Mouse (Mus musculus) embryonic facial prominence, embryonic 12.5 days (tissue): ENCODE data around the gene Smarca1. TPM values are rescaled to one million over a fixed set of nuclear protein-coding genes. Genes with fewer than 3 reads are reported as not detected.

Source experiments
- ATAC-seq: fragments of 200-750 bp; cut with Nextera tagmentation; 2 replicates; pipeline ENCODE4 v1.8.0; 2017; ENCODE audit not compliant: insufficient number of reproducible peaks, insufficient read depth, low FRiP score, low TSS enrichment
- H3K27ac ChIP-seq: fragments of 300-500 bp; sonication (generic); 2 replicates; pipeline ENCODE4 v1.5.1; 2016; ENCODE audit warnings: mild to moderate bottlenecking
- H3K27me3 ChIP-seq: fragments of 300-500 bp; sonication (generic); 2 replicates; pipeline ENCODE4 v1.6.1; 2016; ENCODE audit warnings: mild to moderate bottlenecking, moderate library complexity
- H3K36me3 ChIP-seq: fragments of 300-500 bp; sonication (generic); 2 replicates; pipeline ENCODE4 v1.6.1; 2016; ENCODE audit warnings: mild to moderate bottlenecking
- H3K4me1 ChIP-seq: fragments of 300-500 bp; sonication (generic); 2 replicates; pipeline ENCODE4 v1.6.1; 2016
- H3K4me2 ChIP-seq: fragments of 300-500 bp; sonication (generic); replicated peaks from 2 replicates; pipeline ENCODE4 v1.6.1; 2016; ENCODE audit warnings: mild to moderate bottlenecking, moderate library complexity
- H3K4me3 ChIP-seq: fragments of 300-500 bp; sonication (generic); 2 replicates; pipeline ENCODE4 v1.5.1; 2016; ENCODE audit warnings: mild to moderate bottlenecking
- H3K9ac ChIP-seq: fragments of 300-500 bp; sonication (generic); 2 replicates; pipeline ENCODE4 v1.6.1; 2016; ENCODE audit warnings: mild to moderate bottlenecking, moderate library complexity
- H3K9me3 ChIP-seq: fragments of 300-500 bp; sonication (generic); 2 replicates; pipeline ENCODE4 v1.6.1; 2016; ENCODE audit warnings: mild to moderate bottlenecking, moderate library complexity
- WGBS: fragments of 180-500 bp; shearing (Covaris S2); methylation state at CpG from one replicate; pipeline ENCODE4 v1.1.7; 2016; 5-methylcytosine and 5-hydroxymethylcytosine counted together
- polyA plus RNA-seq: library from polyadenylated mRNA; unstranded; fragments of >200 nt; fragmentation: Nextera tagmentation; extraction: Ambion mirVana; gene quantifications from 2 replicates; pipeline ENCODE4 v1.2.1, GENCODE M21; 2016

Smarca1 gene
- polyA plus RNA-seq: 38.8 and 41.5 TPM in 2 replicates

DNA sequence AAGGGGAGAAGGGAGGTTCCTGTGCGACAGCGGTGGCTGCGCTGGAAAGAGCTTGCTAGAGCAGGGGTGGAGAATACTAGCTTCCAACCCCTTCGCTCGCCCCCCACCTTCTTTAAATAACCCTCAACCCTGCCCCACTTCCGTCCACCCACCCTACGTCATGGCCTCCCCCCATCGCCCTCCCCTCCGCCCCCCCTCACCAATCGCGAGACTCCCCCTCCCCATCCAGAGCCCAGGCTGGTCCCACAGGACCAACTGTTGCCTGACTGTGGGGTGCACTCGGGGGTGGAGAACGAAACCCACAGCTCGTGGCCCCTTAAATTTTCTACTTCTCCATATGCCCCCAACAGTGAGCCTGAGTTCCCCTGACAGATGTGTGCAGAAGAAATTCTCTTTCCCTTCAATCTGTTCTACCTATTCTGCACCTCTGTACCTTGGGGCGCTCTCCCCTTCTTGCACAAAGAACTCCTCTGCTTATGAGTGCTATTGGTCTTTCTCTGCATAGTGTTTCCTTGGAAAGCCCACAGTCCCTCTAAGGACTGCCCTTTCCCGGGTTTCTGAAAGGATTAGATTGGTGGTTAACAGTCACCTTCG is at the start of gene Smarca1:
Gene Smarca1, minus strand, starts transcription at position 544 of the 594 bp plus-strand sequence.
- H3K9ac ChIP-seq: peak within 1 kb of the TSS; percentile 60
- ATAC-seq: peak; percentile 60; the same call in 1 of the 2 replicates
- no peaks in the 10 kb centered on the region for H3K4me1 ChIP-seq
- peak within 1 kb of the TSS; percentile 57 for H3K4me3 ChIP-seq
- no peaks in the 10 kb centered on the region for H3K27me3 ChIP-seq
- no peaks in the 10 kb centered on the region for H3K9me3 ChIP-seq
- 20% methylated on average over 15 of the region's 17 CpGs for WGBS
- peak within 1 kb of the TSS; percentile 74; the same call in 1 of the 2 replicates for H3K27ac ChIP-seq
- no peaks in the 10 kb centered on the region for H3K36me3 ChIP-seq
- peak within 1 kb of the TSS; percentile 50 for H3K4me2 ChIP-seq

DNA sequence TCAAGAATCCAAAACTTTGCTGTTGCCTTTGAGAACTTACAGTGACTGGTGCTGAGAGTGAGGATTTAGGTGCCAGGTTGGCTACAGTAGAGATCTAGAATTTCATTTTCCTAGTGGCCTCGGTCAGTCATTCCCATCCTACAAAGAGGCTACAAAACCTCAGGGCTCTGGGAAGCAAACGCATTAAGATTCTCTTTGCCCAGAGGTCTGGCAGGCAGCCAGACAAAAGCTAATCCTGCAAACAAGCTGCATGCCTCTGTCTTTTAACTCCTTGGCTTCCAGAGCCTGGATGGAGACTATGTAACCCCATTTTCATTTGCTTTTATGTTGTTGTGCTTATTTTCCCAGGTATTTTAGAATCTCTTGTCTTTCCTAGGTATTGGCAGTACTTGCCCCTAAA is 45.0 kb upstream of the Smarca1 start:
- Histone ChIP-seq H3K9me3 (no peaks in the 10 kb centered on the region), H3K4me3 (no peak overlapping the region), H3K4me1 (no peaks in the 10 kb centered on the region), H3K27ac (no peak overlapping the region), H3K27me3 (no peaks in the 10 kb centered on the region), H3K4me2 (no peak overlapping the region), H3K36me3 (no peaks in the 10 kb centered on the region), H3K9ac (no peak overlapping the region)
- 23% methylated on average over 2 of the region's 2 CpGs for WGBS
- ATAC-seq: no peak

DNA sequence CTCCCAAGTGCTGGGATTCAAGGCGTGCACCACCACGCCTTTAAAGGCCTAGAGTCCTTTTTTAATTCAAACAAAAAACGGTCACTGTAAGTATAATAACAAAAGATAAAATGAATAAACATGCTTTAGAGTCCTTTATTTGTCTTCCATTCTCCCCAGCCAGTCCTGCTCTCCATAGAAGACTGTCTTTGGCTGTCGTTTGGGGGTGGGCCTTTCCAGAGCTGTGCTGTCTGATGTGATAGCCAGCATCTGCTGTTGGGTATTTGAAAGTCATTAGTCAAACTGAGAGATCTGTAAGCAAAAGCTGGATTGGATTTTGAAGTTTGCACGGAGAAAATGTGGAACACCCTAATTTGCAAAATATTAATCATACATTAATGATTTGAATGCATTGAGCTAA is 44.1 kb upstream of the Smarca1 start:
- 84% methylated on average over 5 of the region's 5 CpGs for WGBS

DNA sequence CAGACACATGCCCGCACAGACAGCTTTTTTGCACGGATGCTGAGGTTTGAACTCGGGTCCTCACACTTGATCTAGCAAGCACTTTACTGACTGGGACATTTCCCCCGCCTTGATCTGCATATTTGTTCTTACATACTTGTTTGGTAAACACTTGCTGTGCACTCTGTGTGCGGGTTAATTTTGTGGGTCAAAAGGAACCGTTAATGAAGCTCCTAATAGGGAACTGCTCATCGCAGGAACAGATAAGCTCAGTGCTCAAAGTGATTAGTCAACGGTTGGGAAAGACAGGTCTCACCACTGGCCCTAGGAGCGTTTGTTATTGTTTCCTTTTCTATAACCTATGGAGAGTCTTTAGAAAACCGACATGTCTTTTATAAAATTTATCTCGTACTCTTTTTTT is 41.6 kb upstream of the Smarca1 start:
- H3K36me3 ChIP-seq: no peaks in the 10 kb centered on the region
- no peaks in the 10 kb centered on the region for H3K4me1 ChIP-seq
- no peaks in the 10 kb centered on the region for H3K9me3 ChIP-seq
- H3K9ac ChIP-seq: no peak overlapping the region
- 90% methylated on average over 11 of the region's 11 CpGs for WGBS
- no peaks in the 10 kb centered on the region for H3K27me3 ChIP-seq
- H3K4me3 ChIP-seq: no peak overlapping the region
- no peak overlapping the region for H3K27ac ChIP-seq
- ATAC-seq: no peak
- no peak overlapping the region for H3K4me2 ChIP-seq

More for the DNA sequence above, 44.1 kb upstream of the Smarca1 start:
- Histone ChIP-seq H3K9me3 (no peaks in the 10 kb centered on the region), H3K4me1 (no peaks in the 10 kb centered on the region), H3K4me2 (no peak overlapping the region), H3K36me3 (no peaks in the 10 kb centered on the region), H3K4me3 (no peak overlapping the region), H3K27ac (no peak overlapping the region), H3K27me3 (no peaks in the 10 kb centered on the region), H3K9ac (no peak overlapping the region)
- no peak for ATAC-seq

DNA sequence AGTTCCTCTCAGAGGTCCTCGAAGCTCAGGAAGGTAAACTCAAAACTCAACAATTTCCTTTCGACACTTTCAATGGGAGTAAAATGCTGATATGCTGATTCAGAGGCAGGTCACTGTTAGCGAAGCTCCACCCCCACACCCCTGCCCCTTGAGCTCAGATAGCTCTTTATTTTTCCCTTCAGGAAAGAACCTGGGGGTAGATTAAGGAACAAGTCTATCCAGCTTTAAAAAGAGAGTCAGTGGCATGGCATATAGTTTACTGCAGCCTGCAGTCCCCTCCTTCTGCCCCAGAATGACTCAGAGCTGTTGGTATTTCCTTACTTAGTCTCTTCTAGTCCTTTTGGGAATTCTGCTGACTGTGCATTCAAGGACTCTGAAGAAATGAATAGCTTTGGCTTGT is 37.7 kb upstream of the Smarca1 start:
- WGBS: 75% methylated on average over 3 of the region's 3 CpGs
- no peaks in the 10 kb centered on the region for H3K36me3 ChIP-seq

DNA sequence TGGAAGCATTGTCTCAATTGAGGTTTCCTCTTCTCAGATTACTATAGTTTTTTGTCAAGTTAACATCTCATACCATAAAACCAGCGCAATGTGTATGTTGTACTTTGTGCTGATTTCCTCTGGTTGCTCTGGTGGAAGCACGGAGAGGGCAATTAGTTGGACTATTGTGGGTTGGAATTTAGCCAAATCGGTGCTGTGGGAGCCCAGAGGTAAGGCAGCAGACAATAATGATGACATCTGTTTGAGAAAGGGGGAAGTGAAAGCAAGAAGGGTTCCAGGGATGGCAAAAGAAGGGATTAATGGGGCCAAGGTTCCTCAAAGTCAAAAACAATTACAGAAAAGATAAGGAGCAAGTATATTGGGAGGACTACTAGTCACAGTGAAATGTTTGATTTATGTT is 35.2 kb upstream of the Smarca1 start:
- H3K4me2 ChIP-seq: no peak overlapping the region
- H3K4me3 ChIP-seq: no peak overlapping the region
- H3K36me3 ChIP-seq: no peaks in the 10 kb centered on the region
- ATAC-seq: no peak
- no peak overlapping the region for H3K9ac ChIP-seq
- H3K9me3 ChIP-seq: no peaks in the 10 kb centered on the region
- 76% methylated on average over 3 of the region's 3 CpGs for WGBS
- H3K4me1 ChIP-seq: no peaks in the 10 kb centered on the region
- H3K27ac ChIP-seq: no peak overlapping the region
- no peaks in the 10 kb centered on the region for H3K27me3 ChIP-seq

More for the DNA sequence above, 37.7 kb upstream of the Smarca1 start:
- no peak overlapping the region for H3K27ac ChIP-seq
- no peaks in the 10 kb centered on the region for H3K27me3 ChIP-seq
- no peaks in the 10 kb centered on the region for H3K9me3 ChIP-seq
- H3K9ac ChIP-seq: no peak overlapping the region
- no peak overlapping the region for H3K4me2 ChIP-seq
- H3K4me1 ChIP-seq: no peaks in the 10 kb centered on the region
- no peak for ATAC-seq
- no peak overlapping the region for H3K4me3 ChIP-seq

DNA sequence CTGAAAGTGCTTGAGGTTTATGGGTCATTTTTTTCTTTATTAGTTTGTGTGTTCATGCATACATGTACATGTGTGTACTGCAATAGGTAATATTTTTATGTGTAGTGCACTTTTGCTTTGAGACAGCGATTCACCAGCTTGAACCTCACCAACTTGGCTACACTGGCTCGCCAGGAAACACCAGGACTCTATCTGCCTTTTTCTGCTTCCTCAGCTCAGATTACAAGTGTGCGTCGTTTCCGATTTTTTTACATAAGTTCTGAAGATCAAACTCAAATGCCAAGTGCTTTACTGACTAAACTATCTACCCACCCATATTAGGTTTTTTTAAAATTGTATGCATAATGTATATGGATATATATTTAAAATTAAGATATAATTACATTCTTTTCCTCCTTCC is 27.8 kb upstream of the Smarca1 start:
- Histone ChIP-seq H3K27ac (no peak overlapping the region), H3K27me3 (no peaks in the 10 kb centered on the region), H3K36me3 (no peaks in the 10 kb centered on the region), H3K9me3 (no peaks in the 10 kb centered on the region), H3K9ac (no peak overlapping the region), H3K4me3 (no peak overlapping the region), H3K4me2 (no peak overlapping the region), H3K4me1 (no peaks in the 10 kb centered on the region)
- no peak for ATAC-seq
- 79% methylated on average over 5 of the region's 5 CpGs for WGBS

DNA sequence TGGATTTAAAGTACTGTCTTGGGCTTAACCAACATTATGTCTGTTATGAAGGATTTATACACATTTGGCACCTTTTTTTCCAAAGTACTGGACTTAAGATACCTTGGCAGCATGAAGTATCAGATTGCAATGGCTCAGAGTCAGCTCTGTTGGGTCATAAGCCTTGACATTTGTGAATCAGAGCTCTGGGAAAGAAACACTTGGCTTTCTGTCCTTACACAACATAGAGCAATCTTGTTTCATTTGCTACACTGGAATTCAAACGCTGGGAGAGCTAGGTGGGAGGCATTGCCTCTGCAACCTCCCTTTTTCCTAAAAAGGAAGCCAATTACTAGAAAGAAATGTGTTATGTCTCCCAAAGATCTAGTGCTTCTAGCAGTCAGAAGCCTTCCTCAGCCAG is 24.1 kb upstream of the Smarca1 start:
- no peaks in the 10 kb centered on the region for H3K9me3 ChIP-seq
- ATAC-seq: no peak
- no peak overlapping the region for H3K9ac ChIP-seq
- no peaks in the 10 kb centered on the region for H3K36me3 ChIP-seq
- no peaks in the 10 kb centered on the region for H3K4me1 ChIP-seq
- no peak overlapping the region for H3K4me2 ChIP-seq
- 77% methylated on average over 1 of the region's 1 CpGs for WGBS
- H3K27ac ChIP-seq: no peak overlapping the region
- no peaks in the 10 kb centered on the region for H3K27me3 ChIP-seq
- no peak overlapping the region for H3K4me3 ChIP-seq

DNA sequence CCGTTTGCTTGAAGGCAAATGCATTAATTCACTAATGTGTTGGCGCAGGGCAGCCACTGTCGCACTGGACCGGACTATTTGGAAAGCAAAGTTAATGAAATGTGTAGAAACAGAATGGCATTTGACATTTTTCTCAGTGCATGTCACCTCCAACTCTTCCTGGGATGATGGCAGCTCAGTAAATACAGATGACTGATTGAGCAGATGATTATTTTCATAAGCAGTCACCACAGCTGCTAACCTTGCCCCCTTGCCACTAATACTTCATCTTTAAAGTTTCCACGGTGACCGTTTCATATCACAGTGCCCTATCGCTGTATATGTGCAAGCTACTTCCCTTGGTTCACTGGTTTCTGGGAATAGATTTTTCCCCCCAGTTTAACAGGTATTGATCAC is 20.8 kb upstream of the Smarca1 start:
- 80% methylated on average over 7 of the region's 7 CpGs for WGBS
- Histone ChIP-seq H3K4me1 (no peaks in the 10 kb centered on the region), H3K4me2 (peak overlapping the region; percentile 58; the same call in 1 of the 2 replicates), H3K27ac (no peak overlapping the region), H3K9me3 (no peaks in the 10 kb centered on the region), H3K27me3 (no peaks in the 10 kb centered on the region), H3K9ac (no peak overlapping the region), H3K36me3 (no peaks in the 10 kb centered on the region), H3K4me3 (no peak overlapping the region)
- ATAC-seq: no peak

DNA sequence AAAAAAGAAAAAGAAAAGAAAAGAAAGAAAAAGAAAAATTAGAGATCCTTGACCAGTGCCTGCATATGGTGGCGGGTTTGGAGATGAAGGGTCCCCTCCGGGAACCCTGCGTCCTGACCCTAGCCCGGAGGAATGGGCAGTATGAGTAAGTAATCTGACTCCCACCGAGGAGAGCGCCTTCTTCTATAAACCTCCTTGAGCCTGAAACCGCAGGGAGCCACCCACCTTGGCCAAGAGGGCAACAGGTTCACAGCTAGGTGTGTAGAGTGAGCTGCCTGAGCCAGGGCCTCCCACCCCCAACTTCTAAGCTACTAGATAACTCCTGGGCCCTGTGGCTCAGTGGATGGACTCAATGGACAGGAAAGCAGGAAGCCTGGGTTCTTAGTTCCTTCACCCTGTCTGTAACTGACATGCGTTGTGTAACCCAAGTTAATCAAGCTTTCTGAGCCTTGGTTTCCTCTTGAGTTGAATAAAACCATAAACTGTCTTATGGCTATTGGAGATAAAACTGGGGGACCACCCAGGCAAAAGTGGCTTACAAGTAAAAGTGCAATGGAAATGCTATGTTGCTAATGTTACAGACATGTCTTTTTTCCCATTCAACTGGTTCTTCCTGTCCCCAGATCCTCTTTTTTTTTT is 20.2 kb upstream of the Smarca1 start:
- Histone ChIP-seq H3K9ac (no peak overlapping the region), H3K4me2 (peak overlapping the region; percentile 58), H3K4me1 (no peaks in the 10 kb centered on the region), H3K27me3 (no peaks in the 10 kb centered on the region), H3K36me3 (no peaks in the 10 kb centered on the region), H3K27ac (no peak overlapping the region), H3K4me3 (peak overlapping the region; percentile 60), H3K9me3 (no peaks in the 10 kb centered on the region)
- WGBS: 18% methylated on average over 8 of the region's 8 CpGs
- no peak for ATAC-seq

DNA sequence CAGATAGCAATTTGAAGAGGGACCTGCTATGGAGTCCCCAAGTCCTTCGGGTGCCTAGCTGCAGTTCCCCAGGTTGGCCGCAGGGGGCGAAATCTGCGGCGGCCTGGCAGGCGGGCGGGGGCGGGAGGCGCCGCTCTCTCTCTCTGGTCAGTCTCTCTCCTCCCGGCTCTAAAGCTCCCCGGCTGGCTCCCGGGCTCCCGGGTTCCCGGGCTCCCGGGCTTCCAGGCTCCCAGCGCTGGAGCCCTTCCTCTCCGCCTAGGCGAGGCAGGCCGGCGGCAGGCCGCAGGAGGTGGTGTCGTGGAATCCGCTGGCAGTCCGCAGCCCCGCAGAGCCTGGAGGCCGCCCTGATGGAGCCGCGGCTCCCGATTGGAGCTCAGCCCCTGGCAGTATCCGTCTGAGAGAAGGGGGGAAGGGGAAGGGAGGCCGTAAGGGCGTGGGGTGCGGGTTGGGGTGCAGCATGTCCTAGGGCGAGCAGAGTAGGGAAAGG is 19.6 kb upstream of the Smarca1 start, which contains the start of gene Ocrl:
Gene Ocrl, plus strand, starts transcription at position 82 of the 487 bp plus-strand sequence.
- Histone ChIP-seq H3K4me3 (peak within 1 kb of the TSS; percentile 60), H3K27me3 (no peaks in the 10 kb centered on the region), H3K9me3 (no peaks in the 10 kb centered on the region), H3K27ac (peak within 1 kb of the TSS; percentile 81), H3K9ac (peak within 1 kb of the TSS; percentile 73), H3K36me3 (no peaks in the 10 kb centered on the region), H3K4me2 (peak within 1 kb of the TSS; percentile 58), H3K4me1 (no peaks in the 10 kb centered on the region)
- WGBS: 22% methylated on average over 34 of the region's 35 CpGs
- ATAC-seq: peak; percentile 91

DNA sequence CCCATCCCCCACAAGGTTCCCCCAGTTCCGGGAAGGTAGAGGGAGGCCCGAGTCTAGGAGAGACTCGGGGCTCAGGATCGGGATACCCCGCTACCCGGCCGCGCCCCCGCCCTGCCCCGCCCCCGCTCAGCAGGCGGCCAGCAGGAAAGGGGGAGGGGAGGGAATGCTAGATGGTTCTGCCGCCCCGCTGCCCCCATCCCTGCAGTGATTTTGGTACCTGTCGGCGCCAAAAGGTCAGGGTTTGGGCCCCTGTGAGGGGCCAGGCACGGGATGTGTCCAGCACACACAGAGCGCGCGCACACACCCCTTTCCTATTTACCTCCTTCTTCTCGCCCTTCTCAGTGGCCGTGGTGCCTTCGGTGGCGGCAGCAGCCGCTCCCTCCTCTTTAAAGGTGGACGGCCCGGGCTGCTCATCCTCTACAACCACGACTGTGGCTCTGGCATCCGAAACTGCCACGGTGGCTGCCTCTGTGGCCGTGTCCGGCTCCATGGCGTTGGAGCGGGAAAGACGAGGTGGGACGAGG is 805 bp downstream of the Smarca1 start:
- WGBS: 20% methylated on average over 33 of the region's 36 CpGs
- H3K27me3 ChIP-seq: no peaks in the 10 kb centered on the region
- peak overlapping the region; percentile 74; the same call in 1 of the 2 replicates for H3K27ac ChIP-seq

More for the DNA sequence above, 805 bp downstream of the Smarca1 start:
- H3K9ac ChIP-seq: peak overlapping the region; percentile 60
- H3K36me3 ChIP-seq: no peaks in the 10 kb centered on the region
- no peaks in the 10 kb centered on the region for H3K9me3 ChIP-seq
- ATAC-seq: peak; percentile 72; the same call in 1 of the 2 replicates
- H3K4me3 ChIP-seq: peak overlapping the region; percentile 57
- H3K4me2 ChIP-seq: peak overlapping the region; percentile 50
- no peaks in the 10 kb centered on the region for H3K4me1 ChIP-seq
